Mouse (Mus musculus) CH12F3 (cell line): Measurements from ENCODE around the gene Ankrd33b.

ENCODE experiments used
- in situ Hi-C: fragments of 300-500 bp; cut with MboI; formaldehyde crosslinking; loops from 2 replicates; pipeline ENCODE4 v1.14.3; 2020; ENCODE audit warnings: low sequenced_read_pairs

The Ankrd33b gene

DNA sequence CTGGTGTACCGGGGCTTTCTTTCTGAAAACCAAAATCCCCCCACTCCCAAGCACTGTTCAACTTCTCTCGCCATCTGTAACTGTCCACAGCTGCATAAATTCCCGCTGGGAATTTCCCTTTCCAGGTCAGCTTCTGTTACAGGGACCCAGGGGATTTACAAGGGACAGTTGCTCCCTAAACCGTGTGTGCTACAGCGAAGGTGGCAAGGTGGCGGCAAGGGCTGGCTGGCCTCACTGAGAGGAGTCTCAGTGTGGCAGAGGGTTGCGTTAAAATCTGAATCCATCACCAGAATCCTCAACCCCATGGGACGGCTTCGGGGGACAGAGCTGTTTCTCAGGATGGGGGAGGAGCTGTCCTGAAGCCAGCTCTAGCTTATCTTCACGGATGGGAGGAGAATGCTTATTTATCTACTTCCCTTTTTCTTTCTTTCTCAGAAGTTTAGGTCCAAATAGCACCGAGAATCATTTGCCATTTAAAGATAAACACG is 1.6 kb upstream of the Ankrd33b start:
- in situ Hi-C loops: no loop called here

DNA sequence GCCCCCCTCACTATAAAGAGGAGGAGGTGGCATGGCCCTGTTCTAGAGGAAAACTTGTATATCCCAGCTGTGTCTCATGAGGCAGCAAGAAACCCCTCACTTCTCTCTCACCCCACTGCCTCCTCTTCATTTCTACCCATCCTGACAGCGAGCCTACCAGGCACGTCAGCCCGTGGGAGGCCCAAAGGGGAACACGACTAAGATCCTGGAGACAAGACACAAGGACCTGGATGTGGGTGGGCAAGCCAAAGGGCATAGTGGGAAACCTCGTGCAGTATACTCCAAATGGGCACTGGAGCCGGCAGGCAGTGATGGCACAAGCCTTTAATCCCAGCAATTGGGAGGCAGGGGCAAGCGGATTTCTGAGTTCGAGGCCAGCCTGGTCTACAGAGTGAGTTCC is 1.0 kb upstream of the Ankrd33b start:
- in situ Hi-C loops: no loop called here

DNA sequence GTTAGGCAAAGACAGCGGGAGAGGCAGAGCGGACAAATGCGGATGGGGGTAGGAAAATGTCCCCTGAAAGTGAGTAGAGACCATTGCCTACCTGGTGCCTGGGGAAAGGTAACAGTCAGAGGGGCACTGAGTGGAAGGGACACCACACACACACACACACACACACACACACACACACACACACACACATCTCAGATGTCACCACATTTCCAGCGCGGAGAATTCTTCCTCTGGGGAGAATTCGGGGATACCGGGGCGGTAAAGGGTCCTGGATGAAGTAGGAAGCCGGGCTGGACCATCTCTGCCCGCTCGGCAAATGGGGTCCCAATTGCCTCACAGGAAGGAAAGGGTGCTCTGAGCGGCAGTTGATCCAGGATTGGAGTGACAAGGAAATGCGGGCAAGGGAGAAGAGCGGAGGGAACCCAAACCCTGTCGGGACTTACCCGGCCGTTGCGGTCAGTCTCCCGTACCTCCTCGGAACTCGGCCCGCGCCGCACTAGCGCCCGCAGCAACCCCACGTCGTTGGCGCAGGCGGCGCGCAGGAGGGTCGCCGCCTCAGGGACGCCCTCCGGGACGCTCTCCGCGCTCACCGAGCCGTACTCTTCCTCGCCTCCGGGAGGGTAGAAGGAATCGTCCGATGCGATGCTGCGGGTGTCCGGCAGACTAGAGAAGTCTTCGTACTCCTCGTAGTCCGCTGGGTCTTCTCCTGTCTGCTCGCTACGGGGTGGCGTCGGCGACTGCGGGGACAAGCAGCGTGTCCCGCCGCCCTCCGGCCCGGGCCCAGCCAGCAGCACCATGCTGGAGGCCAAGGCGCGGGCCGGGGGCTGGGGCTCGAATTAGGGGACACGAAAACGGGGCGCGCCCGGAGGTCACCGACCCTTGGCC is 688 bp downstream of the Ankrd33b start:
- in situ Hi-C loops: no loop called here

- in situ Hi-C loops: no loop called here
Measured at GRCm38 (mm10) chr15:31365720-31366591, 1.6 kb downstream of the Ankrd33b start.

- in situ Hi-C loops: no loop called here
Measured at GRCm38 (mm10) chr15:31365041-31365719, 2.3 kb downstream of the Ankrd33b start.

- in situ Hi-C loops: no loop called here
Measured at GRCm38 (mm10) chr15:31364396-31364795, 3.1 kb downstream of the Ankrd33b start.

DNA sequence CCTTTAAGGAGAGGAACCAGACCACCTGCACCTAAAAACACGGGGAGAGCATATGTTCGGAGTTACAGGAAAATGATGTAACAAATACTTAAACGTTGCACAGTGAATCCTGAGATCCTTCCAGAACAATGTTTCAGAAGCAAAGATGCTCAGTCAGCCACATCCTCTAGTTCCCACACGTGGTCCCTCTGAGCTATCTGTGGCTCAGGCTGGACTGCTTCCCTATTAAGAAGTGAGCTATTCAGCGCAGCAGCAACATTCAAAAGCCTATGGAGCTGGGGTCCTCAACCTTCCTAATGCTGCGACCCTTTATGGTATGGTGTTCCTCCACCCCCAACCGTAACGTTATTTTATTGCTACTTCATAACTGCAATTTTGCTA is 3.6 kb downstream of the Ankrd33b start:
- in situ Hi-C loops: no loop called here

- in situ Hi-C loops: no loop called here
Measured at GRCm38 (mm10) chr15:31363241-31363980, 4.1 kb downstream of the Ankrd33b start.

DNA sequence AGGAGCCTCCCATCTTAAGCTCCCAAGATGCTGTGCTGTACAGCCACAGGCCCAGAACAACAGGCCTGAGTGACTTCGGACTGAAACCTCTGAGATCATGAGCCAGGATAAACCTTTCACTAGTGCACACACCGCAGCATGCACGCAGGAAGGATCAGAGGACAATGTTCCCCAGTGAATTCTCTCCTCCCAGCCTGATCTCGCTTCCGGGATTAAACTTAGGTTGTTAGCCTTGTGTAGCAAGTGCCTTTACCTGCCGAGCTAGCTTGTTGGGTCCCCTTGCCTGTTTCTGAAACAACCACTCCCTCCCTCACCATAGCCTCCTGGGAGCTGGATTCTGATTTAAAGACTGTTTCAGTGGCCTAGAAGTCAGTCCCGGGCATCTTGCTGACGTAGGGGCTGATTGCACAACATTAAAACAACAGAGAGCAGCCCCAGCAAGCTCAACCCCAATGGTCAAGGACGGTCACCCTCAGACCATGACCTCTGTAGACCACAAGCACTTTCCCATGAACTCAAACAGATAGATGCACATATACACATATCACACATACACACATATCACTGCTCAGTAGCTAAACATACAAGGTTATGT is 6.2 kb downstream of the Ankrd33b start:
- in situ Hi-C loops: no loop called here

GRCm38 (mm10) chr15:31360593-31360992 is 6.9 kb downstream of the Ankrd33b start:
- in situ Hi-C loops: no loop called here

DNA sequence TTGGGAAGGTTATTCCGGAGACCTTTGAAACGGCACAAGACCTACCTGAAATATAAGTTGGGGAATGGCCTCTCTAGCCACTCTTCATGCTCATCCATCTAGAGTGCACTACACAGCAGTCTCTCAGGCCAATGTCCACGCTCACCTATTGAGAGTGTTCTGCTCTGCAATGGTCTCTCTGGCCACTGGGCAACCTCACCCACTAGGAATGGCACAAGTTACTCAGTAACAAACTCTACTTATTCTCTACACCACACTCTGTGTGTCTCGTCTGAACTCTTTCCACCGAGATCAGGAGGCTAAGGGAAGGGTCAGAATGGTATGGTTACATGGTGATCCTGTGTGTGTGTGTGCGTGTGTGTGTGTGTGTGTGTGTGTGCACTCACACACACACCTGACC is 7.7 kb downstream of the Ankrd33b start:
- in situ Hi-C loops: no loop called here

DNA sequence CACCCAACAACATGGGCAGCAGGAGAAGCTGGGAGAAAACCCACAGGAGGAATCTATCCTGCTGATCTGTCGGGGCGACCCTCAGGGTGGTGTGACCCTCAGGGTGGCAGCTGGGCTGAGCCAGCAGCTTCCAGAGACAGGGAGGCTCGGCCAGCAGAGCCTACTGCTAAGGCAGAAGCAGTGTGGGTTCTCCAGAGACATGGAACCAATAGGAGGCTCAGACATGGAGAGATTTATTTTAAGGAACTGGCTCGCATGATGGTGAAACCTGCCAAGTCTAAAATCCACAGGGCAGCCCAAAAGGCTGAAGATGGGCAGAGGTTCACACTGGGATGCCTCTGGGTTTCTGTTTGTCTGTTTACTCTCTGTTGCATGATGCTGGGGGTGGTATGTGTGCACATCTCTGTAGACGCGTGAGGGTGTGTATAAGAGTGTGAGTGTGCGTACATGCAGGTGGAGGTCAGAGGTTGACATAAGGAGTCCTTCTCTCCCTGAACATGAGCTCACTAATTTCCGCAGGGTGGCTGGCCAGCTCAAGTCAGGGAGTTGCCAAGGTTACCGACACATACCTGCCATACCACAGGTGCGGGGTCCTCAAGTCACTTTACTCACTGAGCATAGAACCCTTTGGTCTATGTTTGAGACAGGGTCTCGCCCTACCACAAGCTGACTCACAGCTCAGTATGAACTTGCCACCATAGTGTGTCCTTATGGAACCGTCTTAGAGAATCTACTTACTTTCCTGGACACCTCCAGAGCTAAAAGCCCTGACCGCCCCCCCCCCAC is 14.8 kb downstream of the Ankrd33b start:
- in situ Hi-C loops: no loop called here

GRCm38 (mm10) chr15:31349810-31350341 is 17.6 kb downstream of the Ankrd33b start:
- in situ Hi-C loops: no loop called here

- in situ Hi-C loops: no loop called here
Measured at GRCm38 (mm10) chr15:31349046-31349445, 18.5 kb downstream of the Ankrd33b start.

- in situ Hi-C loops: no loop called here
Measured at GRCm38 (mm10) chr15:31348241-31348640, 19.3 kb downstream of the Ankrd33b start.

DNA sequence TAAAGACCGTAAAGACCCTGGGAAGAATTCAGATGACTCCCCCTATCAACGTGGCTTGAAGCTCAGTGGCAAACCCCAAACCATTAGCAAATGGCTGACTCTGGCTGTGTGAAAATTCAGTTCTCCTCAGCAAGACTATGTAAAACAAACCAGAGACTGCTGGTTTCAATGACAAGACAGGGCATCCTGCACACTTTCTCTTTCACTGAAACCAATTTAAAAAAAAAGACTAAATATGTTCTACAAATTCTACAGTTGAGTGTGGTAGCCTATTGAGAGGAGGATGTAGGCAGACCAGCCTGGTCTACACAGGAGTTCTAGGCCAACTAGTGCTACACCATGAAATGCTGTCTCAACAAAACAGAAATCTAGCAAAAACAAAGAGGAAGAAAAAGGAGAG is 21.0 kb downstream of the Ankrd33b start:
- in situ Hi-C loops: no loop called here

- in situ Hi-C loops: no loop called here
Measured at GRCm38 (mm10) chr15:31345366-31345765, 22.2 kb downstream of the Ankrd33b start.

DNA sequence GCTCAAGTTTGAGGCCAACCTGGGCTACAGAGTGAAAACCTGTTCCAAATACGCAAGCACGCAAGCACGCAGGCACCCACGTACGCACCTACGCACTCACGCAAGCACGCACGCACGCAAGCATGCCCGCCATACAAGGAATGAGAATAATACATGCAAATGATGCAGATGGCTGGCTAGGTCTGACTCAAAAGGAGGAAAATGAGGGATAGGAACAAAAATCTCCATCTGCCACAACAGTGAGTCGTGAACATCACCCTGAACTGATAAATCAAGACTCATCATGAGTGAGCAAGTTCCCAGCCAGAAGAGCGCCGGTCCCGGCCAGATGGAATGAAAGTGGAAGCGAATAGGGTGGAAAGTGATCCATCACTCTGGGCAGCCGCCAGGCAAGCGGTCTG is 22.7 kb downstream of the Ankrd33b start:
- in situ Hi-C loops: no loop called here

GRCm38 (mm10) chr15:31343602-31344001 is 23.9 kb downstream of the Ankrd33b start:
- in situ Hi-C loops: no loop called here
